Mouse (Mus musculus): ENCODE measurements at regions not wholly inside any gene's neighbourhood (a gene's known extent, or its start where the extent isn't known, plus 50 kb on each side); places are given as distances from the start of the nearest gene placed in this dataset.

DNA sequence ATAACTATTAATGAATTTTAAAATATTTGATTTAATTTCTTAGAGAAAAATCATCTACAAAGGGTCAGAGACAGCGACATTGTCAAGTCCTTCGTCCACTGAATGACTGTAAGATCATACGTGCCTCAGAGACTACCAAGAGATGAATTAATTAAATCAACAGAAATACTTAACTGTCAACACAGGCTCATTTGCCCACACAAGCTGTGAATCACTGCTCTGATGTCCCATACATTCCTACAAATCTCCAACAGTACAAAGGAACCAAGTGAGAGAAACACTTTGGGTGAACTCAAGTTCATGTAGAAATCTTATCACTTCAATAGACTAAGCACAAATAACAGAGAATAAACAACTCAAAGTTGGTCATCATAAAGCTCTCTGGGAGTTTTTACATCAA lies 471.4 kb upstream of the Map3k7 start:
- intact Hi-C loops (cut with DNase I) = no loop called here

DNA sequence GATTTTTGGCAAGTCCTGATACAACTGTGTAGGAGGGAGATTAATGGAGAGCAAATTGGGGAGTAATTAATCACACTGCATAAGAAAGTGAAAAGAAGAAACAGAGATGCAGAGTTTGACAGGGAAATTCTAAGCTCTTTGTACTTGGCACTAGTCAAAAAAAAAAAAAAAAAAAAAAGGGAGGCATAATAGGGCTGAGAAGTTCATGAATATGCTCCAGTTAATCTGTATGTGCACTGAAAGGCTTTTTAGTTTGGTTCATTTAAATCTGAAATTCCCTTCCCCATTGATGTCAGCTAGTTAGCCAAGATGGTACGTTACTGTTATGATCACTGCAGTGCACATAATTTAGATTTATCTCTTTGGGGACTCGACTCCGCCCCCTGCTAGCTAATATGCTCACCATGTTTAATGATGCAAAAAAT lies 470.8 kb upstream of the Map3k7 start:
- intact Hi-C loops (cut with DNase I) = no loop called here

- intact Hi-C loops (cut with DNase I) = no loop called here
These were observed 464.0 kb upstream of the Map3k7 start for GRCm38 (mm10) chr4:31499888-31500287.

DNA sequence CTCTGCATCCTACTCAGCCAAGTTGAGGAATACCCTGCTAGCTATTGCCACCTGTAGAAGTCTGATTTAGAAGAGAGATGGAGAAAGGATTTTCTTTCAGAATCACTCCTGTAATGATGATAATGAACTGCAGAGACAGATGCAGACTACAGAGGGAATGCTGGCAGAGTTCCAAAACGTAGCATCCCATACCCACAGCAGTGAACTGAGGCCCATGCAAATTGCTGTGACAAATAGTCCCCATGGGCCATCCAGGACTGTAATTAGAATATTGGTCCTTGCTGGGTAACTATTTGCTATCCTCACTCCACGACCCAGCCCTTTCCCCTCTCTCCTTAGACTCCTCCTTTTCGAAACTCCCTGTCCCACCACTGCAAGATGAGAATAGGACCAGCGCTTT lies 463.5 kb upstream of the Map3k7 start:
- intact Hi-C loops (cut with DNase I) = no loop called here

DNA sequence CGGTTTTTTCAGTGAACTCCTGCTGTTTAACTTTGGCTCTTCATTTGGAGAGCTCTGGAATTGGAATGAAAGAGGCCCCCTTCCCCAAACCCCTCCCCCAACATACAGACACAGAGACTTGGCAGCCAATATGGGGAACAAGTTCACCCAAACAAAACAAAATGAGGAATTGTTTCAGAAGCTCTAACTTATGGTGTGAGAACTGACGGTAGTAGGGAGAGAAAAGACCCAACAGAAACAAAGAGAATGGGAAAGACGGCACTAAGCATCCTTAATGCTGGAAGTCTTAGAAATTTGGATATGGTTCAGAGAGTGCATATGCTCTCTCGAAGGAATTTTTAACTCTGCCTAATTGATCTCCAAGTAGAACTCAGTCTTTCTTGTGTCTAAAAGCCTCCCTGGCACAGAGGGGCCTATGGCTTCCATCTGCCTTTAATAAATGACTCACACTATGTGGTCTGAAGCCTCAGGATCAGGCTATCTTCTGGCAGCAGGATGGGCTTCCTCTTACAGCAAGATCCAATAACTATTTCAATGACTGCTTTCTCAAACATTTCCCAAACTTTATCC lies 438.2 kb upstream of the Map3k7 start:
- intact Hi-C loops (cut with DNase I) = no loop called here

DNA sequence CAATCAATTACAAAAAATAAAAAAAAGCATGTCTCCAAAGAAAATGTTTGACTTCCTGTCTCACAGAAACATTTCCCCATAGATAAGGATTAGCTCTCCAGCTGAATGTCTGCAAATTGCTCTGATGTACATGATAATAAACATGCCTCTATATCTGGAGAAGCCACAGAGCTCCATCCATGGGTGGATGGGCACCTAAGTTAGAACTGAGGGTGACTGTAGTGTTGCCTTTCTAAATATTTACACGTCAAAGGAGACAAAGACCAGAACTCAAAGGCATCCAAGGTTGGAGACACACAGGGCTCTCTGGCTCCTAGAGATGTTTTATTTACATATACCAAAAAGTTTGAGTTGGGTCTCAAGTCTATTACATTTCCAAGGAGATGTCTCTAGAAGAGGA lies 427.1 kb upstream of the Map3k7 start:
- intact Hi-C loops (cut with DNase I) = no loop called here

DNA sequence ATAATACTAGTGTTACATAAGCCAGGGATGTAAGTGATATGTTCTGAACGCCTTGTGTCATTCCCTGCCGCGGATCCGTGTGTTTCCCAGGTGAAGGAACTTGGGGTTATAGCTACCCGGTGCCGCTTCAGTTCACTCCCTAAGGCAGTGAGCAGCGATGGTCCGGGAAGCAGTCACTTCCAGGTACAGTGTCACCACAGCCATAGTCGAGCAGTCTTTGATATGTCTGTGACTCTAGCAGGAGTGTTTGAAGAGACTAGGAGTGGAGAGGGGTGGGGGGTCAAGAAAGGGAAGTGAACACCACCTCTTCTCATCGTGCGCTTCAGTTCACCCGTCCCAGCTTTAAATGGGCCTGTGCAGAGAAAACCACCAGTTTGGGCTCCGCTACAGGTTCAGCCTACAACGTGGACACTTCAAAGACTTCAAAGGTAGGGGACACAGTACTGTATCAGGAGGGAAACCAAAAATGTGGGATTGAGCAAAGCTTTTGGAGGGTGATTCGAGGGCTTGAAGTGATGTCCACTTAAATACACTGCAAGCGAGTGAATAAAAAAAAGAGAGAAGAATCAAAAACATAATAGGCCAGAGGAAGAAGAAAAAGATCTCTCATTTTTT lies 410.0 kb upstream of the Map3k7 start:
- intact Hi-C loops (cut with DNase I) = no loop called here

- intact Hi-C loops (cut with DNase I) = no loop called here
These were observed 408.8 kb upstream of the Map3k7 start for GRCm38 (mm10) chr4:31555077-31555476.

- intact Hi-C loops (cut with DNase I) = no loop called here
These were observed 406.6 kb upstream of the Map3k7 start for GRCm38 (mm10) chr4:31557261-31557660.

DNA sequence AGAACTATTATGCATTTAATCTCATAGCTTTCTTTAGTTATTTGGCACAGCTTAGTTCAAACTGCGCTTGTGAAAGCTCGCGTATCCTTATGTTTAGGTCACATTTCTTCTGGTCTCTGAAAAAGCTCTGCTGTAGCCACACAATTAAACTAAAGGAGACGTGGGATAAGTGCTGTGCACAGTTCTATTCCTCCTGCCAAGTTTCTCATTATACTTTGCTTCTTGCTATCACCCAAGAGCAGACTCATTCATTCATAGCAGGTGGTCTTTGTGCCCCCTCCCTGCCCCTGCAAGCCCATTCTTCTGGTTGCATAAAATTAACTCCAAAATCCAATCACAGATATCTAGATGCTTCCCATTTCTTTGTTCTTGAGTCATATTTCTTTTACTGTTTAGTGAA lies 403.6 kb upstream of the Map3k7 start:
- intact Hi-C loops (cut with DNase I) = no loop called here

DNA sequence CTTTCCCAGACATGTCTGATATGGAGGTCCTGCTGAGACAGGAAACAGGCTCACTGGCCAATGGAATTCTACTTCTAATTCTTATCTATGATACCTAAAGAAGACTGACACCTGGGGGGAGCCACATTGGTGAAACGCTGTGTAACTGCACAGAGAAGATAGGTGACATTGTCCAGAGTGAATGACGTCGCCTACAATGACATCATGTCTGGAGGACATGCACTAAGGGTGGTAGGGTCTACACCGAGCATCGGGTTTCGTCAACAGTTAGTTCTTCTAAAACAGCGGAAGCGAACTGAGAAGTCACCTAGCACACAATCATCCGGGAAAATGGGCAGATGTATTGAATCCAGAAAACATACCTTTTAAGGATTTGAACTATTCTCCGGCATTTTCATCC lies 402.7 kb upstream of the Map3k7 start:
- intact Hi-C loops (cut with DNase I) = no loop called here

DNA sequence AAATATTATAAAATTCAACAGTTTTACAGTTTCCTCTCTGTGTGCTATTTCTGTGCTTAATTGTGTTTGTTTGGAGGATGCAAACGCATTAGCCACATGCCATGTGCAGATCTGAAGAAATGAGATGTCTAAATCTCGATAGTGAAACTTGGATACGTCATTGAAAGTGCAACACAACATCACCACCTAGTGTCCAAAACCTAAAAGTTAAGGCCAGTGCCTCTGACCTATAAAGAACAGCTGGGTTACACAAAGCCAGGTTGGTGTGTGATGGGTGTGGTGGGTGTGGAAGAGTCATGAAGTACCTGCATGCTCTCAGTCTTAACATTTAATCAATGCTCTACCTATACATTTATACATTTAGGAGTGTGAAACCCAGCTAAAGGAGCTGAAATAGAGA lies 402.1 kb upstream of the Map3k7 start:
- intact Hi-C loops (cut with DNase I) = no loop called here

DNA sequence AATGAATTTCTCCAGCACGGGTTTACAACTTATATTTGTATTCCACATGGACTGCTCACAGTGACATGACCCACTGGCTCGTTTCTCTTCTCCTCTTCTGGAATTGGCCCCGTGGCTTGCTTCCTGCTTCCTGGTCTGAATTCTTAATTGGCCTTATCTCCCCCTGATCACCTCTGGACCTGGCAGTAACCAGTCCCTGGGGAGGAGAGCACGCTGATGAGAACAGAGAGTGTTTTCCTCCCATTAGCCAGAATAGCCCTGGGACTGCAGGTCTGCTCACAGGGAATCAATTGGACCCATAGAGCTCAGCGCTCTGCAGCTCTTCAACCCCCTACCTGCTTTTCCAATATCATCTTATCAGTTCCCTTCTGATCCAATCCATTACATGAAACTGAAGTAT lies 397.7 kb upstream of the Map3k7 start:
- intact Hi-C loops (cut with DNase I) = no loop called here

GRCm38 (mm10) chr4:31566834-31567233 lies 397.1 kb upstream of the Map3k7 start:
- intact Hi-C loops (cut with DNase I) = no loop called here

- intact Hi-C loops (cut with DNase I) = no loop called here
These were observed 394.2 kb upstream of the Map3k7 start for GRCm38 (mm10) chr4:31569687-31570086.

- intact Hi-C loops (cut with DNase I) = no loop called here
These were observed 386.8 kb upstream of the Map3k7 start for GRCm38 (mm10) chr4:31576982-31577579.

- intact Hi-C loops (cut with DNase I) = no loop called here
These were observed 380.4 kb upstream of the Map3k7 start for GRCm38 (mm10) chr4:31583495-31583894.

- intact Hi-C loops (cut with DNase I) = no loop called here
These were observed 379.7 kb upstream of the Map3k7 start for GRCm38 (mm10) chr4:31584171-31584570.

DNA sequence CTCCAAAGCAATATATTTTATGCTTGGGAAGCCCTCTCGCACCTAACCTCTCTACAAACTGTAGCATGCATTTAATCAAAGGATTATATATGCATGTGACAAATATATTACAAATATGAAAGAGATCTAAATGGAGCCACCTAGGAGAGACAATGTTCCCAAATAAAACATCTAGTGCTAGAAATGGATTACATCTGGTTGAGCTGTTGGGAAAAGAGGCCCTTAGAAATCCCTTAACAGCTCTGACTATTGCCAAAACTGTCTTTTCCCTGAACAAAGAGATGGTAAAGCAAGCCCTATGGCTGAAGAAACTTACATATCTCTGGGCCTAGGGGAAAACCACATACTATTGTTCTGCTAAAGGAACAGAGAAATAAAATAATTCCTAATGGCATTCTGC lies 369.8 kb upstream of the Map3k7 start:
- intact Hi-C loops (cut with DNase I) = no loop called here

- intact Hi-C loops (cut with DNase I) = no loop called here
These were observed 362.4 kb upstream of the Map3k7 start for GRCm38 (mm10) chr4:31601536-31601935.

- intact Hi-C loops (cut with DNase I) = no loop called here
These were observed 360.1 kb upstream of the Map3k7 start for GRCm38 (mm10) chr4:31603776-31604175.

GRCm38 (mm10) chr4:31608811-31609210 lies 355.1 kb upstream of the Map3k7 start:
- intact Hi-C loops (cut with DNase I) = no loop called here

GRCm38 (mm10) chr4:31609559-31609958 lies 354.3 kb upstream of the Map3k7 start:
- intact Hi-C loops (cut with DNase I) = no loop called here
